Mouse (Mus musculus) olfactory bulb, adult 2 months (tissue): Measurements from ENCODE around the gene Gm3488.
"Not testable (repeated sequence)": the region's sequence is repeated elsewhere in the genome, so short reads cannot be mapped to it uniquely, and the experiment has no call there.

Source experiments
- CTCF ChIP-seq: fragments of 200-500 bp; IDR thresholded peaks from 2 replicates; pipeline ENCODE4 v1.5.1; 2012; ENCODE audit warnings: low read depth, mild to moderate bottlenecking, low read length, moderate library complexity; ENCODE audit not compliant: insufficient read depth
- POLR2A ChIP-seq: fragments of 200-500 bp; IDR thresholded peaks from 2 replicates; pipeline ENCODE4 v1.6.1; 2012; ENCODE audit warnings: mild to moderate bottlenecking, low read depth, low read length, moderate library complexity; ENCODE audit not compliant: insufficient read depth

- TF ChIP-seq CTCF, POLR2A: not testable (repeated sequence)
These were observed 46.1 kb upstream of the Gm3488 start, which contains the start of gene Gm3194 for GRCm38 (mm10) chr14:5455367-5455766.
